ENCODE assay signal across 13 mouse cellular contexts in the genomic region with DNA sequence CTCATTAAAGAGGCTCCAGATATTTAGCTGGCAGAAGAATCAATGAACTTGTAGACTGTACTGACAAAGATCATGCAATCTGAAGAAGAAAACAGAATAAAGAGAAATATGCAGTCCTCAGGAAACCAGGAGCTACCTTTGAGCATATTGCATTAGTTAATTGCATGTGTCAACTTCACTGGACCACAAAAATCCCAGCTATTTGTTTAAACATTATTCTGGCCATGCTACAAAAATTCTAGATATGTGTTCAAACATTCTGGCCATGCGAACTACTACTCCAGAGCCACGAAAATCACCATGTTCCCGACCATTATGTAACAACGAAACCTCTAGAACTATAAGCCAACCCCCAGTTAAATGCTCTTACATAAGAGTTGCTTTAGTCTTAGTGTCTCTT. TPM values are rescaled to one million over a fixed set of nuclear protein-coding genes. Genes with fewer than 3 reads are reported as not detected.
"Had no signal": no experiment of that assay in that cellular context is flagged by ENCODE, and none has a peak within 500 bp of the region (broad histone marks: within the 10 kb centered on the region; RNA-seq: fewer than 3 reads in every experiment).

No protein-coding gene starts in this region.

- H3K9me3 ChIP-seq: limb, embryonic 13.5 days; liver, embryonic 12.5 days; megakaryocyte, embryonic 14.5 days; midbrain, embryonic 15.5 days; neural tube, embryonic 12.5 days had no signal

- H3K4me3 ChIP-seq: layer of hippocampus, adult 2 months; limb, embryonic 13.5 days; liver, embryonic 12.5 days; megakaryocyte, embryonic 14.5 days; midbrain, embryonic 15.5 days; neural tube, embryonic 12.5 days had no signal

- H3K4me1 ChIP-seq: limb, embryonic 13.5 days; liver, embryonic 12.5 days; megakaryocyte, embryonic 14.5 days; midbrain, embryonic 15.5 days; neural tube, embryonic 12.5 days had no signal

- ATAC-seq: hindbrain, embryonic 16.5 days; inflammation-experienced regulatory T-cells, adult 6 months; intestine, postnatal 0 days; liver, embryonic 12.5 days; midbrain, embryonic 15.5 days had no signal

- H3K27me3 ChIP-seq: liver, embryonic 12.5 days; midbrain, embryonic 15.5 days; neural tube, embryonic 12.5 days had no signal

- H3K4me2 ChIP-seq: limb, embryonic 13.5 days; liver, embryonic 12.5 days; midbrain, embryonic 11.5 days; midbrain, embryonic 15.5 days; neural tube, embryonic 12.5 days had no signal

- H3K36me3 ChIP-seq: limb, embryonic 13.5 days; liver, embryonic 12.5 days; midbrain, embryonic 15.5 days; neural tube, embryonic 12.5 days had no signal

- H3K9ac ChIP-seq: limb, embryonic 13.5 days; liver, embryonic 12.5 days; midbrain, embryonic 15.5 days; neural tube, embryonic 12.5 days had no signal

- DNase-seq: kidney, postnatal 4 days had no signal

- H3K27ac ChIP-seq: layer of hippocampus, adult 2 months; limb, embryonic 13.5 days; liver, embryonic 12.5 days; macrophage; midbrain, embryonic 15.5 days; neural tube, embryonic 12.5 days; stomach, postnatal 0 days had no signal

RNA-seq across cellular contexts. Expression of a gene that starts 37.9 kb away (rescaled TPM):
- polyA plus RNA-seq: inflammation-experienced regulatory T-cells, adult 6 months; macrophage had no signal
